Mouse (Mus musculus) ES-E14 (cell line): Measurements from ENCODE around the gene Tcaim. TPM values are rescaled to one million over a fixed set of nuclear protein-coding genes. Genes with fewer than 3 reads are reported as not detected.

ENCODE experiments used
- DNase-seq: peaks from one replicate; pipeline ENCODE4 v3.0.0-alpha.2; 2013; ENCODE audit warnings: low read depth, low spot score
- H3K27ac ChIP-seq: 2 replicates; pipeline ENCODE4 v1.5.1; 2012; ENCODE audit warnings: low read depth, mild to moderate bottlenecking, low read length, moderate library complexity, mixed read lengths; ENCODE audit not compliant: poor library complexity, insufficient read depth, severe bottlenecking
- H3K36me3 ChIP-seq: 2 replicates; pipeline ENCODE4 v1.6.1; 2012; ENCODE audit warnings: mild to moderate bottlenecking, low read length, moderate library complexity, mixed read lengths; ENCODE audit not compliant: control insufficient read depth, poor library complexity, insufficient read depth, severe bottlenecking
- H3K4me1 ChIP-seq, 2 experiments: fragments of 150-350 bp in 1 of 2; sonication (generic) in 1 of 2; 2 replicates each; pipeline ENCODE4 v1.6.1; 2012; ENCODE audit warnings: low read length in 2 of 2, mild to moderate bottlenecking in 1 of 2, mixed read lengths in 1 of 2; ENCODE audit not compliant: control insufficient read depth in 2 of 2, insufficient read depth in 2 of 2, poor library complexity in 1 of 2
- H3K4me3 ChIP-seq, 2 experiments: fragments of 150-350 bp in 1 of 2; sonication (generic) in 1 of 2; 2 replicates each; pipeline ENCODE4 v1.5.1; 2012; ENCODE audit warnings: low read length in 2 of 2, low read depth in 1 of 2, mild to moderate bottlenecking in 1 of 2, mixed read lengths in 1 of 2; ENCODE audit not compliant: insufficient read depth in 1 of 2, poor library complexity in 1 of 2, severe bottlenecking in 1 of 2
- H3K9ac ChIP-seq: 2 replicates; pipeline ENCODE4 v1.6.1; 2012; ENCODE audit warnings: low read depth, mild to moderate bottlenecking, low read length, mixed read lengths; ENCODE audit not compliant: poor library complexity, insufficient read depth, severe bottlenecking
- H3K9me3 ChIP-seq: fragments of 150-350 bp; sonication (generic); 2 replicates; pipeline ENCODE4 v1.6.1; 2012; ENCODE audit warnings: low read depth, mild to moderate bottlenecking, low read length; ENCODE audit not compliant: control insufficient read depth, insufficient read depth
- CHD2 ChIP-seq: IDR thresholded peaks from 2 replicates; pipeline ENCODE4 v1.6.1; 2014; ENCODE audit warnings: mild to moderate bottlenecking, low read depth, low read length, inconsistent platforms
- HCFC1 ChIP-seq: IDR thresholded peaks from 2 replicates; pipeline ENCODE4 v1.6.1; 2012; ENCODE audit warnings: low read length, inconsistent platforms, borderline replicate concordance; ENCODE audit not compliant: insufficient read depth
- MAFK ChIP-seq: IDR thresholded peaks from 2 replicates; pipeline ENCODE4 v1.6.1; 2014; ENCODE audit warnings: mild to moderate bottlenecking, low read depth, low read length, inconsistent platforms; ENCODE audit not compliant: insufficient read depth
- ZC3H11A ChIP-seq: IDR thresholded peaks from 2 replicates; pipeline ENCODE4 v1.6.1; 2012; ENCODE audit warnings: low read depth, mild to moderate bottlenecking, inconsistent platforms, low read length, borderline replicate concordance
- ZNF384 ChIP-seq: IDR thresholded peaks from 2 replicates; pipeline ENCODE4 v1.6.1; 2012; ENCODE audit warnings: low read depth, low read length, inconsistent platforms
- in situ Hi-C, 2 experiments: fragments of 600-800 bp; cut with MboI; formaldehyde crosslinking; loops; one replicate each; pipeline ENCODE4 v1.15.1; 2025; ENCODE audit warnings: low sequenced_read_pairs in 2 of 2, inconsistent platforms in 1 of 2; ENCODE audit not compliant: unreplicated experiment in 2 of 2
- total RNA-seq: library from RNA; depleted of rRNA; stranded (reverse); fragments of 300-350 nt; gene quantifications from 2 replicates; pipeline ENCODE4 v1.2.3, GENCODE M21; 2012; rRNA removed

Gene Tcaim
- total RNA-seq: 3.4 and 4.5 TPM in 2 replicates

- no peaks in the 10 kb centered on the region for H3K9me3 ChIP-seq
- in situ Hi-C loops: no loop called here
- H3K4me3 ChIP-seq: peak within 1 kb of the TSS; percentile 85 to 100
- DNase-seq: peak; percentile 87
- H3K36me3 ChIP-seq: no peaks in the 10 kb centered on the region
- H3K27ac ChIP-seq: 0 out of 2 replicates have a peak within 1 kb of the TSS, but pooled peaks have one; percentile 27
- H3K4me1 ChIP-seq: peaks cover 2 to 4% of the 10 kb centered on the region in 2 experiments; a peak in 2 of 4 replicates
- H3K9ac ChIP-seq: peak within 1 kb of the TSS; percentile 83
- 0 out of 2 replicates have a peak, but pooled peaks have one; percentile 20 for TF ChIP-seq MAFK
- TF ChIP-seq CHD2: no peak
Measured at GRCm38 (mm10) chr9:122805053-122805844, at the start of gene Tcaim. Gene Tcaim (plus strand): TSS chr9:122805539.

GRCm38 (mm10) chr9:122757614-122758013, 47.7 kb upstream of the Tcaim start:
- TF ChIP-seq HCFC1 (no peak), ZNF384 (no peak), CHD2 (no peak), ZC3H11A (no peak), MAFK (no peak)
- no peaks in the 10 kb centered on the region for H3K9me3 ChIP-seq
- H3K4me3 ChIP-seq: no peak overlapping the region
- H3K27ac ChIP-seq: no peak overlapping the region
- DNase-seq: no peak
- in situ Hi-C loops: no loop called here
- no peaks in the 10 kb centered on the region for H3K36me3 ChIP-seq
- no peak overlapping the region for H3K9ac ChIP-seq
- H3K4me1 ChIP-seq: no peaks in the 10 kb centered on the region

GRCm38 (mm10) chr9:122760111-122760510, 45.2 kb upstream of the Tcaim start:
- in situ Hi-C loops: no loop called here
- H3K9me3 ChIP-seq: no peaks in the 10 kb centered on the region
- H3K4me3 ChIP-seq: no peak overlapping the region
- DNase-seq: no peak
- peaks cover 0 to 2% of the 10 kb centered on the region in 2 experiments; a peak in 1 of 4 replicates for H3K4me1 ChIP-seq
- H3K27ac ChIP-seq: no peak overlapping the region
- H3K36me3 ChIP-seq: no peaks in the 10 kb centered on the region
- no peak overlapping the region for H3K9ac ChIP-seq
- TF ChIP-seq HCFC1: no peak
- no peak for TF ChIP-seq MAFK
- no peak for TF ChIP-seq ZNF384
- TF ChIP-seq CHD2: no peak
- TF ChIP-seq ZC3H11A: no peak

GRCm38 (mm10) chr9:122785231-122785630, 20.1 kb upstream of the Tcaim start:
- no peaks in the 10 kb centered on the region for H3K4me1 ChIP-seq
- H3K27ac ChIP-seq: no peak overlapping the region
- in situ Hi-C loops: no loop called here
- no peaks in the 10 kb centered on the region for H3K36me3 ChIP-seq
- no peaks in the 10 kb centered on the region for H3K9me3 ChIP-seq
- H3K4me3 ChIP-seq: no peak overlapping the region
- H3K9ac ChIP-seq: no peak overlapping the region
- no peak for TF ChIP-seq CHD2
- TF ChIP-seq ZC3H11A: no peak
- TF ChIP-seq HCFC1: no peak
- TF ChIP-seq MAFK: no peak
- TF ChIP-seq ZNF384: no peak
- no peak for DNase-seq

- Histone ChIP-seq H3K4me3 (no peak overlapping the region), H3K9ac (no peak overlapping the region), H3K4me1 (no peaks in the 10 kb centered on the region), H3K9me3 (no peaks in the 10 kb centered on the region), H3K27ac (no peak overlapping the region), H3K36me3 (no peaks in the 10 kb centered on the region)
- no peak for DNase-seq
- in situ Hi-C loops: no loop called here
- TF ChIP-seq ZNF384: no peak
- no peak for TF ChIP-seq CHD2
- no peak for TF ChIP-seq ZC3H11A
- TF ChIP-seq HCFC1: no peak
- no peak for TF ChIP-seq MAFK
Measured at GRCm38 (mm10) chr9:122786534-122786933, 18.8 kb upstream of the Tcaim start.
